Mouse (Mus musculus): ENCODE results near the gene Med9. TPM values are rescaled to one million over a fixed set of nuclear protein-coding genes. Genes with fewer than 3 reads are reported as not detected.

Gene Med9
- polyA plus RNA-seq, 2 experiments: 11.2 to 15.9 TPM

DNA sequence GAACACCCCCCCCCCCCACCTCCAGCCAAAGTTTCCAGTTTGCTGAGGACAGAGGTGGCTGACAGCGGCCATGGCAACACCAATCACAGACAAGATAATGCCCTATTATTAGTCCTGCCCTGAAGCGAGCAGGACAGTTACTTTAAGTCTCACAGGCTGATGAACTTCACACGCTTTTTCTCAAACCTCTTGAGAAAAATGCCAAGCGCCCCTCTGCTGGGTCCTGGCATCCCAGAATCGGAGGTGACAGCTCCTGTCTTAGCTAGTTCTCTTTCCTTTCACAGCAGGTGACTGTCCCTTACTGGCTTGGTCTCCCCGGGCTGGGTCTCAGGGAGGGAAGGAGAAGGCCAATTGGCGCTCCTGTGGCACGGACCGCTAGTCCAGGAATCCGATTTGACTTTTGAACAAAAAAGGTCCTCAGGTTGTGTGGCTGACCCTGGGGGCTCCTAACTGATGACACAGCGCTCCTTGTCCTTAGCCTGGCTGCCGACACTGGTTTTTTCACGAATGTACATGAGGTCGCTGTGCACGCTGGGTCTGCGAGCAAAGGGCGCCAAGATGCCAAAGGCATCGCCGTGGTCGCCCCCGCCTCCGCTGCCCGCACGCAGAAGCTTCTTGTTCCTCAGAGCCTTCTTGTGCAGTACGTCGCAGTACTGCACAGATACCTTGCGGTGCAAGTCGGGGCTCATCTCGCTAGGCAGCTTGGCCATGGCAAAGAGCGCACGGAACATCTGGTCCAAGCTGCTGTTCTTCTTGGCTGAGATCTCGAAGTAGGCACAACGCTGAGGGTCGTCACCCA, 15.6 kb downstream of the Med9 start:
- peak overlapping the region; percentile 73 for H3K4me2 ChIP-seq (ENCODE audit: low read depth)
- TF ChIP-seq EP300 (IDR thresholded peaks at IDR 0.05; ENCODE audit: low read depth): no peak
- no peak for TF ChIP-seq CTCF (IDR thresholded peaks at IDR 0.05; ENCODE audit: low read depth)
- DNase-seq (ENCODE audit: low read depth in 3 of 3, low spot score in 3 of 3) (no peak), ATAC-seq (ENCODE audit: insufficient read depth) (no peak)
- peaks cover 0 to 6% of the 10 kb centered on the region in 2 experiments; a peak in 2 of 4 replicates for H3K4me1 ChIP-seq (replicated peaks; ENCODE audit: control insufficient read depth in 2 of 2, insufficient read depth in 2 of 2, low read length in 1 of 2)
- no peaks in the 10 kb centered on the region for H3K9me3 ChIP-seq (ENCODE audit: control insufficient read depth, low read length)
- peaks cover 7% of the 10 kb centered on the region for H3K36me3 ChIP-seq (replicated peaks; ENCODE audit: control insufficient read depth, insufficient read depth, low read depth)
- H3K27me3 ChIP-seq (ENCODE audit: control insufficient read depth, insufficient read depth, low read length): peaks cover 19% of the 10 kb centered on the region
- WGBS (ENCODE audit: insufficient replicate concordance): 12% methylated on average over 34 of the region's 34 CpGs
- no peak overlapping the region for H3K27ac ChIP-seq
- H3K9ac ChIP-seq (replicated peaks): no peak overlapping the region
- peak overlapping the region; percentile 33 to 49; a peak in 3 of 4 replicates for H3K4me3 ChIP-seq (ENCODE audit: insufficient read depth in 1 of 2, low read depth in 2 of 2, low read length in 2 of 2)

DNA sequence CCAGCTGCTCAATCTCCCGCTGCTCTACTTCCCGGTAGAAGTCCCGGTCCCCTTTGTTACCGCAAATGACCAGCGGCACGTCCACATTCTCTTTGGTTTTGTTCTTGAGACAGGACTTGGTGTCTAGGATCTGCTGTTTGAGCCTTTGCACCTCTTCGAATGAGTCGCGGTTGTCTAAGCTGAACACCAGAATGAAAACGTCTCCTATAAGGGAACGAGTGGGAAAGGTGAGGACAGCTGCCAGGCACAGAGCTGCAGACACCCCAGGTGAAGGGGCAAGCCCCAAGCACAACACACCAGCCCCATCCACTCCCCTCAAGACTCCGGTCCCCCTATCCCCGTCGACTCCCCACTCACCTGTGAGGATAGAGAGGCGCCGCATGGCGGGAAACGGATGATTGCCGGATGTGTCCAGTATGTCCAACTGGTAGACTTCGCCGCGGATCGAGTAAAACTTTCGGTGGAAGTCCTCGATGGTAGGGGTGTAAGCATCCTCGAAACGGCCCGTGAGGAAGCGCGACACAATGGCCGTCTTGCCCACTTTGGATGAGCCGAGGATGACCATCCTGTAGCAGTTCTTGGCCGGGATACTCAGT, 16.3 kb downstream of the Med9 start:
- Histone ChIP-seq H3K9ac (replicated peaks) (no peak overlapping the region), H3K4me3 (ENCODE audit: insufficient read depth in 1 of 2, low read depth in 2 of 2, low read length in 2 of 2) (peak overlapping the region; percentile 33 to 49), H3K36me3 (replicated peaks; ENCODE audit: control insufficient read depth, insufficient read depth, low read depth) (peaks cover 7% of the 10 kb centered on the region), H3K9me3 (ENCODE audit: control insufficient read depth, low read length) (no peaks in the 10 kb centered on the region), H3K27me3 (ENCODE audit: control insufficient read depth, insufficient read depth, low read length) (peaks cover 19% of the 10 kb centered on the region), H3K4me2 (ENCODE audit: low read depth) (peak overlapping the region; percentile 73), H3K4me1 (replicated peaks; ENCODE audit: control insufficient read depth in 2 of 2, insufficient read depth in 2 of 2, low read length in 1 of 2) (peaks cover 0 to 6% of the 10 kb centered on the region in 2 experiments; a peak in 2 of 4 replicates), H3K27ac (no peak overlapping the region)
- DNase-seq (ENCODE audit: low read depth in 3 of 3, low spot score in 3 of 3): no peak
- TF ChIP-seq EP300 (IDR thresholded peaks at IDR 0.05; ENCODE audit: low read depth): no peak
- no peak for TF ChIP-seq CTCF (IDR thresholded peaks at IDR 0.05; ENCODE audit: low read depth)
- WGBS (ENCODE audit: insufficient replicate concordance): 2% methylated on average over 33 of the region's 33 CpGs
- ATAC-seq (ENCODE audit: insufficient read depth): 0 out of 2 replicates have a peak, but pooled peaks have one; percentile 6

DNA sequence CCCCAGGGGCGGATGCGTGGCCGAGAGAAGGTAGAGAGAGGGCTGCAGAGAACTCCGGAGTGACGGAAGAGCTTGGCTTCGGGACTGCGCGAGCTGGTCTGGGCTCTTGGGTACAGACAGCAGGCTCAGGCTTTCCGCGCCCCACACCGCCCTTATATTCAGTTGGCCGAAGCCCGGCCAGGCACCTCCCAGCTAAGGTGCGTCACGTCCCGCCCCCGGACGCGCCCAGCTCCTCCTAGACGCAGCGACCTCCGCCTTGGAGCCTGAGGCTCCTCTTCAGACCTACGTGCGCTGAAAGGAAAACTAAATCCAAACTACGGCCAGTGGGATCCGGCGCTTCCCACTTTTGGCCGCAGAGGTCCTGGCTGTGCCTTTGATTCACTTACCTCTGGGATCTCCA, 16.8 kb downstream of the Med9 start, which contains the start of gene Rasd1:
Gene Rasd1 (minus strand): TSS at position 127 of the 400 bp plus-strand sequence.
- TF ChIP-seq CTCF (IDR thresholded peaks at IDR 0.05; ENCODE audit: low read depth): no peak
- no peak for TF ChIP-seq EP300 (IDR thresholded peaks at IDR 0.05; ENCODE audit: low read depth)
- Histone ChIP-seq H3K4me2 (ENCODE audit: low read depth) (peak within 1 kb of the TSS; percentile 73), H3K4me3 (ENCODE audit: insufficient read depth in 1 of 2, low read depth in 2 of 2, low read length in 2 of 2) (peak within 1 kb of the TSS; percentile 33 to 49), H3K4me1 (replicated peaks; ENCODE audit: control insufficient read depth in 2 of 2, insufficient read depth in 2 of 2, low read length in 1 of 2) (peaks cover 0 to 6% of the 10 kb centered on the region in 2 experiments; a peak in 2 of 4 replicates), H3K36me3 (replicated peaks; ENCODE audit: control insufficient read depth, insufficient read depth, low read depth) (peaks cover 7% of the 10 kb centered on the region), H3K27ac (no peak within 1 kb of the TSS), H3K27me3 (ENCODE audit: control insufficient read depth, insufficient read depth, low read length) (peaks cover 19% of the 10 kb centered on the region), H3K9ac (replicated peaks) (no peak within 1 kb of the TSS), H3K9me3 (ENCODE audit: control insufficient read depth, low read length) (no peaks in the 10 kb centered on the region)
- WGBS (ENCODE audit: insufficient replicate concordance): under 1% methylated on average over 28 of the region's 28 CpGs
- peak; percentile 57 to 59 (median 58) for DNase-seq (ENCODE audit: low read depth in 3 of 3, low spot score in 3 of 3)
- ATAC-seq (ENCODE audit: insufficient read depth): peak; percentile 85

DNA sequence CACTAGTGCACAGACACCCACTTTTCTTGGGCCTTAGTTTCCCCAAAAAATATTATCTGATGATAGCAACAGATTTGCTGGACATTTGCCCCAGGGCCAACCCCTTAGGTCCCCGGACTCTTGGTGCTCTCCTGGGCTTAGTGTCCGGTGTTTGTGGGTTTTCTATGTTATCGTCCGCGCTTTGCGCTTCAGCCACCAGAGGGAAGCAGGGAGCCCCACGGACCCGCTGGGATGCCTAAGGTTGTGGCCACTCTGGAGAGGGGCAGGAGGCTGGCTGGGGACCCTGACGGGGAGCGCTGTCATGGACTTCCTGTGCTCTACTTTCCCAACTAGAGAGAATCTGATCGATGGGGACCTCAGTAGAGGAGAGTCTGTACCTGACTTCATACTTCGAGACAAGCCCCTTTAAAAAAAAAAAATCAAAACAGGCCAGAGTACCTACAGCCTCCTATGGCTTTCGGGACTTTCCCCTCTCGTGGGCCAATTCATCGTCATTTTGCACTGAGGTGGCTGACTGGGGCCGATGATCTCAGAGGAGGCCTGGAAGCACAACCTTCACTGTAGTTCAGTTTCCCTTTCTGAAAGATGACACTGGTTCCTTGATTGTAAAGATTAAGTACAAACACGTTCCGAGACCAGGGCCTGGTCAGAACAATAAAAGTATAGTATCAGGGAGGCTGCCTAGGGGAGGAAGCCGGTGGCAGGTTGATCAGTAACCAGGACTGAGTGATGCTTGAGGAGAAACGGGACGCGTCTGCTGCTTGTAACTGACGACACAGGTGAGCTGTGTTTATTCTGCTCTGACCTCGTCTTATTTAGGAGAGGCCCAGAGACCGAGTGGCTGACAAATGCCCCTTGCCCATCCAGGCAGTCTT, 17.5 kb downstream of the Med9 start:
- peaks cover 0 to 6% of the 10 kb centered on the region in 2 experiments; a peak in 2 of 4 replicates for H3K4me1 ChIP-seq (replicated peaks; ENCODE audit: control insufficient read depth in 2 of 2, insufficient read depth in 2 of 2, low read length in 1 of 2)
- peaks cover 6% of the 10 kb centered on the region for H3K36me3 ChIP-seq (replicated peaks; ENCODE audit: control insufficient read depth, insufficient read depth, low read depth)
- ATAC-seq (ENCODE audit: insufficient read depth) (peak; percentile 74; the same call in 1 of the 2 replicates), DNase-seq (ENCODE audit: low read depth in 3 of 3, low spot score in 3 of 3) (peak in 2 of 3 experiments; percentile 25 to 26)
- H3K9me3 ChIP-seq (ENCODE audit: control insufficient read depth, low read length): no peaks in the 10 kb centered on the region
- H3K27ac ChIP-seq: no peak overlapping the region
- 24% methylated on average over 25 of the region's 25 CpGs for WGBS (ENCODE audit: insufficient replicate concordance)
- no peak overlapping the region for H3K9ac ChIP-seq (replicated peaks)
- peak overlapping the region; percentile 73 for H3K4me2 ChIP-seq (ENCODE audit: low read depth)
- TF ChIP-seq CTCF (IDR thresholded peaks at IDR 0.05; ENCODE audit: low read depth): peak; percentile 91
- TF ChIP-seq EP300 (IDR thresholded peaks at IDR 0.05; ENCODE audit: low read depth): no peak
- H3K27me3 ChIP-seq (ENCODE audit: control insufficient read depth, insufficient read depth, low read length): peaks cover 19% of the 10 kb centered on the region
- peak overlapping the region; percentile 33 to 49 for H3K4me3 ChIP-seq (ENCODE audit: insufficient read depth in 1 of 2, low read depth in 2 of 2, low read length in 2 of 2)

Measured in liver, embryonic 14.5 days (tissue).